Mouse (Mus musculus): ENCODE results near the gene Bbx. TPM values are rescaled to one million over a fixed set of nuclear protein-coding genes. Genes with fewer than 3 reads are reported as not detected.

Bbx gene
- polyA plus RNA-seq, 1 experiment from 2014 or later, result 20.4 TPM

DNA sequence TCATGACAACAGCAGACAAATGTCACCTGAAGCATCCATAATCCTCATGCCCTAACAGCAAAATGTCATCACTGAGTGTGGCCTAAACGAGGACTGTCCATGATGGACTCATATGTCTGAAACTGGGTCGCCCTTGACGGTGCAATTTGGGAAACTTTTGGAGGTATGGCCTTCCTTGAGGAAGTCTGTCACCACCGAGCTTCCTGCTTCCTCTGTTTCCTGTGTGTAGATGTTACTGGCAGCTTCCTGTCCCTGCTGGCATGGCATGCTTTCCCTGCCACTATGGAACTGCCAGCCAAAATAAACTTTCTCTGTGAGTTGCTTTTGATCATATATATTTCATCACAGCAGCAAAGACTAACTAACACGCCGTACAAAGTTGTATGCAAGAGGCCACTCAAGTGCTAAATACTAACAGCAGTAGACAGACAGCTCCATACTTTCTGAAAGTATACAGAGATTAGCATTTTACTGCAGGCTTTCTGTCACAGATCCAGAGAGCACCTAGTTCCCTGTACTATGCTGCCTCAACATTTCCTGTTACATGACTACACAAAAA is 180.7 kb downstream of the Bbx start:
- WGBS, result 83% methylated on average over 6 of the region's 6 CpGs
- Histone ChIP-seq H3K27ac (replicated peaks) (no peak overlapping the region), H3K27me3 (no peaks in the 10 kb centered on the region), H3K9ac (no peak overlapping the region), H3K4me2 (no peak overlapping the region), H3K4me3 (no peak overlapping the region), H3K4me1 (replicated peaks) (no peaks in the 10 kb centered on the region; the same call in 1 of the 2 replicates), H3K9me3 (no peaks in the 10 kb centered on the region), H3K36me3 (no peaks in the 10 kb centered on the region)
- no peak for ATAC-seq (ENCODE audit: low FRiP score, low read depth)

DNA sequence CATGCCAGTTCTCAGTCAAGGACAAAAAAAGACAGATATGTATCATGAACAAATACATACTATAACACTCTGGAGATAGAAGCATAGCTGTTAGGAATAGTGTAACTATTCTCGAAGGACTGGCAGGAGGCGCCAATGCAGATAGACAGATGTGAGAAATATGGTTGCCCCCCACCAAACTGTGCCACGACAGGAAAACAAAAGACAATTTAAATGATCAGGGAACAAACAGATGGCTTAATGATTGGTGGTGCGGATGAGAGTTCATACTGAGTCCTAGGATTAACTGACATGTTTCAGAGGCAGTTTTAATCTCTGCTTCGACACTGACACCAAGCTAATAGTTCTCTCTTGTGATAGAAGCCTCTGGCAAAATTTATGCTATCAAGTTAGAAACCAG is 181.7 kb downstream of the Bbx start:
- H3K9ac ChIP-seq, result no peak overlapping the region
- H3K4me1 ChIP-seq (replicated peaks), result no peaks in the 10 kb centered on the region; the same call in 1 of the 2 replicates
- H3K9me3 ChIP-seq, result no peaks in the 10 kb centered on the region
- no peak for ATAC-seq (ENCODE audit: low FRiP score, low read depth)
- H3K27ac ChIP-seq (replicated peaks), result no peak overlapping the region
- H3K27me3 ChIP-seq, result no peaks in the 10 kb centered on the region
- WGBS, result 50% methylated on average over 5 of the region's 5 CpGs
- H3K4me3 ChIP-seq, result no peak overlapping the region
- H3K4me2 ChIP-seq, result no peak overlapping the region
- no peaks in the 10 kb centered on the region for H3K36me3 ChIP-seq

DNA sequence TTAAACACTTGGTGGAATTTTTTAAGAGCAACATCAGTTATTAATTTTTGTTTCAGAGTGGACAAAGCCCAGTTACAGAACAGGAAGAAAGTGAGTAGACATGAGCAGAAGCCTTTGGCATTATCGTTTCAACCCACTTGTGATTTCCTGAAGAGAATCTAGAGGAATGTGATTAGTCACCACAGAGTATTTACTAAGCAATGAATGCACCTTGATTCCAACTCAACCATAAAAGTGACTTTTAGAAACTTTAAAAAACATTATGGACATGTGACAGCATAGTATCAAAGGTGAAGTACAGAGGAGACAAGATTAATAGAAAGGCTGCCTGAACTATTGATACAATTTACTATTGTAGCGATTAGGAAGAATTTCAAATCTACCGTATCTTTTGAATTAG is 183.2 kb downstream of the Bbx start:
- no peaks in the 10 kb centered on the region for H3K27me3 ChIP-seq
- no peak overlapping the region for H3K27ac ChIP-seq (replicated peaks)
- whole genome bisulfite sequencing, result 94% methylated on average over 3 of the region's 3 CpGs
- H3K4me1 ChIP-seq (replicated peaks), result no peaks in the 10 kb centered on the region; the same call in 1 of the 2 replicates
- no peaks in the 10 kb centered on the region for H3K36me3 ChIP-seq
- no peak for ATAC-seq (ENCODE audit: low FRiP score, low read depth)
- H3K9ac ChIP-seq, result no peak overlapping the region
- no peak overlapping the region for H3K4me2 ChIP-seq
- no peaks in the 10 kb centered on the region for H3K9me3 ChIP-seq
- no peak overlapping the region for H3K4me3 ChIP-seq

DNA sequence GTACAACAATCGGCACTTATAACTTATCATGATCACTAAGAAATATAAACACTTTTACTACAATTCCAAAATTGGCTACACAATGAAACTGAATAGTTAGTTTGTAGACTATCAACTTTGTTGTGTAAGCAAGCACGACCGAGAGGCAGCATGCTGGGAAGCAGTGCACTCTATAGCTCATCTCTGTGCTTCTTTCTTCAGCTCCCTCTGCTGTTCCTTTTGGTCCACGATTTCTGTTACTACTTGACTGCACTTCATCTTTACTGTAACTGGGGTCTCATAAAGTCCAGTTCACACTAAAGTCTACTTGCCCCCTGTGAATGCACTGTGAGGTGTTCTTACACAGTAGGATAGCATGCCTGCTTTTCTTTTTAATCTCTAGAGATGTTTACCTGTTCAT is 189.7 kb downstream of the Bbx start:
- Histone ChIP-seq H3K36me3 (no peaks in the 10 kb centered on the region), H3K9me3 (no peaks in the 10 kb centered on the region), H3K4me3 (no peak overlapping the region), H3K9ac (no peak overlapping the region), H3K27ac (replicated peaks) (no peak overlapping the region), H3K27me3 (no peaks in the 10 kb centered on the region), H3K4me2 (no peak overlapping the region), H3K4me1 (replicated peaks) (no peaks in the 10 kb centered on the region)
- no peak for ATAC-seq (ENCODE audit: low FRiP score, low read depth)
- 82% methylated on average over 4 of the region's 4 CpGs for WGBS

DNA sequence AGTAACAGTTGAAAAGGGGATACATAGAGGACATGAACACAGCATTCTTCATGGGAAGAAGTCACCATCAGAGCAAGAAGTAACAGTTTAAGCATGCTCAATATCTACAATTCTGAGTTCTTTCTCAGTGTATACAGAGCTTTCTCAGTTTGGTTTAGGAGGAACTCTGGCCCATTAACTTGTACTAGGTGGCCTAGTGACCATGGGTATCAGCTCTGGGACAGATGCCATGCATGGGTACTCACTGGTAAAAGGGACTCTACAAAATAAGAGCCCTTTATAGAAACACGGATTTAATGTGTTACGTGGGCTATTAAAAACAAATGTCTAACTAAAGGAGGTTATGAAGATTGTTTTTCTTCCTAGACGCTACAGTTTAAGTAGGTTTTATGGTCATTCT is 190.6 kb downstream of the Bbx start:
- Histone ChIP-seq H3K4me3 (no peak overlapping the region), H3K36me3 (no peaks in the 10 kb centered on the region), H3K27me3 (no peaks in the 10 kb centered on the region), H3K4me2 (no peak overlapping the region), H3K27ac (replicated peaks) (no peak overlapping the region), H3K4me1 (replicated peaks) (no peaks in the 10 kb centered on the region), H3K9me3 (no peaks in the 10 kb centered on the region), H3K9ac (no peak overlapping the region)
- 93% methylated on average over 3 of the region's 3 CpGs for WGBS
- no peak for ATAC-seq (ENCODE audit: low FRiP score, low read depth)

DNA sequence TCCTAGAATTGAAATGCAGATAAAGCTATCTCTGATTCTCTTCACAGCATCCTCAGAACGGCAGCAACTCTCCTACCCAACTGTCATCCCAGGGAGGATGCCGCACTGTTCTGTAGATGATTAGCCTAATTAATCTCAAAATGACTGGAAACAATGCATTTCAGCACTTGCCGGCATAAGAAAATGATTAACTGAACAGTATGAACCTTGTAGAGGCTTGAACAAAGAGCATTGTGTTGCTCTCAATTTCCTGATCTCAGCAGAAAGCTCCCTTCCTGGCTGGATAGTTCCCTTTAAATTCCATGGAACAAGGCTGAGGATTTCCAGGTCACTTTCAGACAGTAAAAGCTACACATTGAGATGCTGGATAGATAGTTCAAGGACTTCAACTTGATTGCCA is 197.0 kb downstream of the Bbx start:
- Histone ChIP-seq H3K9me3 (no peaks in the 10 kb centered on the region), H3K27me3 (no peaks in the 10 kb centered on the region), H3K27ac (replicated peaks) (no peak overlapping the region), H3K4me1 (replicated peaks) (no peaks in the 10 kb centered on the region), H3K36me3 (no peaks in the 10 kb centered on the region), H3K9ac (no peak overlapping the region), H3K4me2 (no peak overlapping the region), H3K4me3 (no peak overlapping the region)
- no peak for ATAC-seq (ENCODE audit: low FRiP score, low read depth)
- 38% methylated on average over 3 of the region's 3 CpGs for WGBS

DNA sequence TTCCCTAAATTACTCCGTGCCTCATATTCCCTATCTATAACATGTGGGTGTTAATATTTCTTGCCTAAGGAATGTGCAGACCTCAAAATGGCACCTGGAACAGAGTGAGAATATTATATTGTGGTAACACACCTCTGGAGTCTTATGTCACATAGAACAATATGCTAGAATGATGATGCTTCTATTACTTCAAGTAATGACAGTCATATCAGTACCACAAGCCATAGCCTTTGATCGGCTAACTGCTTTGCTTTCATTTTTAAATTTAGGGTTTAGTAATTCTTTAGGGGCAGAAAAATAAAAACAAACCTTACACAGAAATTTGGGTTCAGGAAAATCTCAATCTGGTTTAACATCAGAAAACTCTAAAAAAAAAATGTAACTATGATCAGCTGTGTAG is 201.6 kb downstream of the Bbx start:
- Histone ChIP-seq H3K4me2 (no peak overlapping the region), H3K9ac (no peak overlapping the region), H3K27ac (replicated peaks) (no peak overlapping the region), H3K9me3 (no peaks in the 10 kb centered on the region), H3K4me3 (no peak overlapping the region), H3K4me1 (replicated peaks) (no peaks in the 10 kb centered on the region), H3K27me3 (no peaks in the 10 kb centered on the region), H3K36me3 (no peaks in the 10 kb centered on the region)
- no peak for ATAC-seq (ENCODE audit: low FRiP score, low read depth)
- WGBS, result 93% methylated on average over 2 of the region's 2 CpGs

DNA sequence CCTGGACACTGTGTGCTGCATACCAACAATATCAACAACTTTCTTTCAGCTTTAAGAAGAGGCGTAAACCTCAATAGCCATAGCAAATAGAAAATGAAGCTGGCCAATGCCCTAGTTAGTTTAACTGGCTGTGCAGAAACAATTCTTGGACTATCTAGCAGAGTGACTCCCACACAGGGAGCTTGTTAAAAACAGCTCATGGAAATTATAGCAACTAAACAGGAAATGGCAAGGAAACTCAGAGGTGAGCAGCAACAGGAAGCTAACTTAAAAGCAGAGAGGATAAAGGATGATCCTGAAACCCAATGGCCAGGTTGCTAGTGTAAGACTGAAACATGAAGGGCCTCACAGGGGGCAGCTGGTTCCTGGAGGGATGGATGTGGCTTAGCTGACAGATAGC is 203.4 kb downstream of the Bbx start:
- Histone ChIP-seq H3K9ac (no peak overlapping the region), H3K4me3 (no peak overlapping the region), H3K27ac (replicated peaks) (no peak overlapping the region), H3K4me2 (no peak overlapping the region), H3K27me3 (no peaks in the 10 kb centered on the region), H3K36me3 (0 out of 2 replicates have a peak, but pooled peaks cover 4% of the 10 kb centered on the region), H3K4me1 (replicated peaks) (no peaks in the 10 kb centered on the region), H3K9me3 (no peaks in the 10 kb centered on the region)
- ATAC-seq (ENCODE audit: low FRiP score, low read depth), result no peak
- 95% methylated on average over 1 of the region's 1 CpGs for WGBS

DNA sequence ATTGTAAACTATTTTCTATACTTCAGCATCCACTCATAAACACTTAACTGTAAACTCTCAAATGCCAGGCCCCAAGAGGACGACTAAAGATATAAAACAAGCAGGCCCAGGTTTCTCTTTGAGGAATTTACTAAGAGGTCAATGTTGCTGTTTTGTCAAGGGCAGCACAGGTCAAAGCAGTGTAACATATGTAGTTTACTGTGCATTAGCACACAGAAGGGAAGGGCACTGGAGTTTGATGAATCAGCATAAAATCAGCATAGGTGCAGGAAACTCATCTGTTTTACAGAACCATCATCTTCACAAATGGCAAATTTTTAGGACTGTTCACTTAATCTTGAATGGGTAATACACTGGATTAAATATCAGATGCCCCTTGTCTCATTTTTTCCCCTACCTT is 205.9 kb downstream of the Bbx start:
- Histone ChIP-seq H3K4me3 (no peak overlapping the region), H3K36me3 (0 out of 2 replicates have a peak, but pooled peaks cover 4% of the 10 kb centered on the region), H3K4me2 (no peak overlapping the region), H3K27me3 (no peaks in the 10 kb centered on the region), H3K9me3 (no peaks in the 10 kb centered on the region), H3K27ac (replicated peaks) (no peak overlapping the region), H3K9ac (no peak overlapping the region), H3K4me1 (replicated peaks) (no peaks in the 10 kb centered on the region)
- no peak for ATAC-seq (ENCODE audit: low FRiP score, low read depth)
- 90% methylated on average over 1 of the region's 1 CpGs for WGBS

DNA sequence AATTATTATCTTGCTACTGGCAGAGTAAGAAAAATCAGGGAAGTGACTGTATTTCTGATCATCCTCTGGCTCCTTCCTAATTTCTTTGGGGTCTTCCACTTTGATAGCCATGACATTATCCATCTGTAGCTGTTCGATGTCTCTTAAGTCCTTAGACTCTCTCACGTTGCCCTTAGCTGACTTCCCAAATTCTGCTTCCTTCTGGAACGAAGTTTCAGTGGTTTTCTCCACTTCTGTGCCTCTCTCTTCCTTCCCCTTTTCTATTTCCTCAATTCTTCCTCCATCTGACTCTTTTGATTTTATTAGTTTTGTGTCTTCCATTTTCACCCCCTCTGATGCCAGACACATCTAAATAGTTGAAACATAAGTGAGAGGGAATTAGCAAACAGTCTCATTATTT is 207.2 kb downstream of the Bbx start:
- 96% methylated on average over 3 of the region's 3 CpGs for WGBS
- Histone ChIP-seq H3K9me3 (no peaks in the 10 kb centered on the region), H3K27ac (replicated peaks) (no peak overlapping the region), H3K36me3 (0 out of 2 replicates have a peak, but pooled peaks cover 4% of the 10 kb centered on the region), H3K27me3 (no peaks in the 10 kb centered on the region), H3K4me3 (no peak overlapping the region), H3K9ac (no peak overlapping the region), H3K4me2 (no peak overlapping the region), H3K4me1 (replicated peaks) (no peaks in the 10 kb centered on the region)
- ATAC-seq (ENCODE audit: low FRiP score, low read depth), result no peak

DNA sequence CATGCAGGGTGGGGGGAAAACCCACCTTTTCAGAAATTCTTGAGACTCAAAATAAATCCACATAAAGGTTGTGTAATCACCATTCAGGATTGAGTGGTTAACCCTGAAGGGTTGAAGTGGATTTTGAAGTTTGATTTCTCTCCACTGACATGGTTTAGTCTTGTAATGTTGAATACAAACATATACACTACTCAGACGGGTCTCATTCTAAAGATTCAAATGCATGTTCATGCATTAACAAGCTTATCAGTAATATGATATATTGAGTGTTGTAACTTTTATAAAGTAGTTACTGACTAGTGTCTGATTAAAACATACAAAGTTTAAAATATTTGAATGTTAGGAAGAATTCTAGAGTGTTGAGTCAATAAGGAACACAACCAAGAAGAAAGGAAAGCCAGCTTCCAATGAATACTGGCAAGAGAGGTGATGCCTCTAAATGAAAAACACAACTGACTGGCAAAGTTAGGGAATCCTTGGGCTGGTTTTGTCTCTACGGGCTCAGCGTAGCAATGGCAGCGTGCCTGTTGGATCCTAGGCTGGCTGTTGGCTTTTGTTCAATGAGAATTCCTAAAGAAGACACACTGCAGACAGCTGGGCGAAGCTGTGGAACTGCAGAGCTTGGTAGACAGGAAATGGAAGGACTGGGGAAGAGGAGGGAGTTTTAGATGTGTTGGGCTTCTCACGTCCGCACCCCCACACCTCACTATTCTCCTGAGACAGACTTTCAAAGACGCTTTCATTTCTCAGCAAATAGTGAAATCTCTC is 211.3 kb downstream of the Bbx start:
- Histone ChIP-seq H3K36me3 (0 out of 2 replicates have a peak, but pooled peaks cover 4% of the 10 kb centered on the region), H3K9me3 (no peaks in the 10 kb centered on the region), H3K4me1 (replicated peaks) (no peaks in the 10 kb centered on the region), H3K4me2 (no peak overlapping the region), H3K27ac (replicated peaks) (no peak overlapping the region), H3K4me3 (no peak overlapping the region), H3K27me3 (no peaks in the 10 kb centered on the region), H3K9ac (no peak overlapping the region)
- 81% methylated on average over 8 of the region's 8 CpGs for WGBS
- ATAC-seq (ENCODE audit: low FRiP score, low read depth), result no peak

DNA sequence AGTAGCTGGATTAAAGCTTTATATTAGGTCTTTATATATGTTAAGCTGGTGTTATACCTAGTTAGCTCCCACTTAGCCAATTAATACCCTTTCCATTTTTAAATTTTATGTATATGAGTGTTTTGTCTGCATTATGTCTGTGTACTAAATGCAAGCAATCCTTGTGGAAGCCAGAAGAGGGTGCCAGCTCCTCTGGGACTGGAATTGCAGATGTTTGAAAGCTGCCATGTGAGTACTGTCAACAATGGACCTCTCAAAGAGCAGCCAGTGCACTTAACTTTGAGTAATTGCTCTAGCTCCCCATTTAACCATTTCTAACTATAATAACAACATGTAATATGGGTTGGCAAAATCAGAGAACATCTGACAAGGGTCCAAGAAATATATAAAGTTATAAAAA is 215.1 kb downstream of the Bbx start:
- no peak overlapping the region for H3K9ac ChIP-seq
- no peak overlapping the region for H3K4me2 ChIP-seq
- H3K4me3 ChIP-seq, result no peak overlapping the region

DNA sequence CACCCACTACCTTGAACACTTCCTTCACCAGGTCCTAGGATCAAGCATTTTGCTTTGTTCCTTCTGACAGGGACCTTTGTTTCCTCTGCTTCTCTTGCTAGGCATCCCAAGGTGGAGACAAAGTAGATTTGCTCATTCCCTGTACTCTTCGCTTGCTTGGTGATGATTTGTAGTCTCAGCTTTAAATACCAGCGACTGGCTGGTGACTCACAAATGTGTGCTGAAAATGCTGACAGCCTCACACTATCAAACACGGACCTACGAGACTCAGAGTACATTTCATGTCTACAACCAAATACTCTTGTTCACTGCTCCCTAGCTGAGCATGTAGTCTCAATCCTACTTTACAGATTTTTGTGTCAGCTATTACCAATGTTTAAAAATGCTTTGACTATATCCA is 220.5 kb downstream of the Bbx start:
- H3K4me3 ChIP-seq, result no peak overlapping the region
- H3K9me3 ChIP-seq, result no peaks in the 10 kb centered on the region
- no peaks in the 10 kb centered on the region for H3K27me3 ChIP-seq
- WGBS, result 89% methylated on average over 4 of the region's 4 CpGs
- H3K9ac ChIP-seq, result no peak overlapping the region
- H3K36me3 ChIP-seq, result no peaks in the 10 kb centered on the region
- no peaks in the 10 kb centered on the region for H3K4me1 ChIP-seq (replicated peaks)
- no peak for ATAC-seq (ENCODE audit: low FRiP score, low read depth)
- no peak overlapping the region for H3K27ac ChIP-seq (replicated peaks)
- no peak overlapping the region for H3K4me2 ChIP-seq

More for the DNA sequence above, 215.1 kb downstream of the Bbx start:
- Histone ChIP-seq H3K36me3 (no peaks in the 10 kb centered on the region), H3K27ac (replicated peaks) (no peak overlapping the region), H3K9me3 (no peaks in the 10 kb centered on the region), H3K4me1 (replicated peaks) (no peaks in the 10 kb centered on the region), H3K27me3 (no peaks in the 10 kb centered on the region)
- ATAC-seq (ENCODE audit: low FRiP score, low read depth), result no peak

Data from hindbrain, embryonic 15.5 days (tissue).